Mouse (Mus musculus): ENCODE data around the gene Tbx1. TPM values are rescaled to one million over a fixed set of nuclear protein-coding genes. Genes with fewer than 3 reads are reported as not detected.

The Tbx1 gene
- polyA plus RNA-seq, 1 experiment, result 16.9 TPM

DNA sequence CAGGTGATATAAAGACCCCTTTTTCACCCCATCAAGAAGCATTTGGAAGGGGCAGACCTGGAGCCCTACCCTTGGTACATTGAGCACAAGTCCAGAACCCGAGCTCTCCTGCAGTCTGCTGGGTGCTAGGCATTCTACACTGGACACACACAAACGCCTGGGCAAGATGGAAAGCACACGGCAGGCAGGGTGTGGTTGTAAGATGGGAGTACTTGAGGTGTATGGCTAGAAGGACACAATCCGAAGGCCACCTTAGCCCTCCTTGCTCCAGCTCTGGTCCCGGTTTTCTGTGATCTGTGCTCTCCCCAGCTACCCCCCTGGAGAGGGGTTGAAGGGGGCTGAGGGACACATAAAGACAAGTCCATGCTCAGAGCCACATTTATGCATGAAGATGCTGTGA, 39.8 kb upstream of the Tbx1 start:
- peak overlapping the region; percentile 61 for H3K4me3 ChIP-seq
- no peaks in the 10 kb centered on the region for H3K36me3 ChIP-seq (ENCODE audit: control insufficient read depth, insufficient read depth)
- peak overlapping the region; percentile 5 for H3ac ChIP-seq (ENCODE audit: control insufficient read depth, insufficient read length)
- no peaks in the 10 kb centered on the region for H3K27me3 ChIP-seq (ENCODE audit: control insufficient read depth, insufficient read depth, insufficient read length)
- peaks cover 21% of the 10 kb centered on the region for H3K79me2 ChIP-seq (ENCODE audit: control insufficient read depth, insufficient read depth)
- TF ChIP-seq SRF (IDR thresholded peaks at IDR 0.05; ENCODE audit: control insufficient read depth, insufficient read length, low read depth) (no peak), E2F4 (IDR thresholded peaks at IDR 0.05; ENCODE audit: insufficient read depth) (no peak), USF1 (IDR thresholded peaks at IDR 0.05; ENCODE audit: low read depth) (no peak), POLR2AphosphoS2 (IDR thresholded peaks at IDR 0.05; ENCODE audit: insufficient read length, low read depth) (no peak), CEBPB (IDR thresholded peaks at IDR 0.05; ENCODE audit: insufficient read depth, poor library complexity, severe bottlenecking) (no peak), MYOG (IDR thresholded peaks at IDR 0.05; ENCODE audit: control insufficient read depth in 1 of 3, insufficient read depth in 1 of 3, insufficient read length in 2 of 3, low read depth in 2 of 3) (no peak), TCF12 (IDR thresholded peaks at IDR 0.05; ENCODE audit: insufficient read depth, poor library complexity, severe bottlenecking) (no peak), TCF3 (IDR thresholded peaks at IDR 0.05; ENCODE audit: insufficient read length, low read depth) (no peak), MAX (IDR thresholded peaks at IDR 0.05; ENCODE audit: low read depth) (no peak), POLR2A (IDR thresholded peaks at IDR 0.05; ENCODE audit: insufficient read length, low read depth) (no peak), MYOD1 (IDR thresholded peaks at IDR 0.05; ENCODE audit: control insufficient read depth in 1 of 3, insufficient read length in 2 of 3, low read depth in 2 of 3) (no peak)
- H3K4me2 ChIP-seq (ENCODE audit: low read depth), result peak overlapping the region; percentile 90

DNA sequence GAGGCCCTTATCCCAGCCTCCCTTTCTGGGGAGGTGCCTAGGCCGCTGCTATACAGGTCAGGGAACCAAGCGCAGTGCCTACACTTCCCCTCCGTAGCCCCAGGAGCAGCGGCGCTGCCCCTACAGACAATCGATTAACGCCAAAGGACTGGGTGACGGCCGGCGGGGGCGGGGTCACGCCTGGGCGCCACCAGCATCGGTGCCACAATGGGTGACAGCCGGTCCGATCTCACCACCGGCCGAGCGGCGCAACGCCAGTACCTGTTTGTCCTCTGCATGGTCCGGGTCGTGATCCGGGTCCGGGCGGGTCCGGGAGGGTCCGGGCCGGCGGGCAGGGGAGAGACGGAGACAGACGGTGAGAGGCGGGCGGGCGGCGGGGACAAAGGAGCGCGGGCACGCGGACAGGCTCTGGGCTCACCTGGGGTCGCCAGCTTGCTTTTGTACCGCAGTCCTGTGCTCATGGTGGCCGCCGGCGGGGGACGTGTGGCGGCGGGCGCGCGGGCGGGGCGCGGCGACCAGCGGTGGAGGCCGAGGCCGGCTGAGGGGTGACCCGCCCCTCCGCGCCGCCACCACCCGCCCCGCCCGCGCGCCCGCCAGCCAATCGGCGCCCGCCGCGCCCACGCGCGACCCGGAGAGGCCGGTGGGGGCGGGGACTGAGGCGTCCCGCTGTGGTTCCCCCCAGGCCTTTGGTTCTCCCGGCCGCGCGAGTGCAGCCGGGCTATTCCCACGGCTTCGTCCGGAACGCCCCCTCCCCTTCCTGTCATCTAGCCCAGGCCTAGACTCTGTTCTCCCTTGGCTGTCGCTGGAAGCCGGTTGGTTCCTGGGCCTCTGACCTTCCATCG, 39.1 kb upstream of the Tbx1 start, which contains the start of gene Sept5:
Gene Sept5, minus strand, starts transcription at position 565 of the 842 bp plus-strand sequence.
- H3K27me3 ChIP-seq (ENCODE audit: control insufficient read depth, insufficient read depth, insufficient read length), result no peaks in the 10 kb centered on the region
- H3K4me3 ChIP-seq, result peak within 1 kb of the TSS; percentile 61
- no peaks in the 10 kb centered on the region for H3K36me3 ChIP-seq (ENCODE audit: control insufficient read depth, insufficient read depth)
- TF ChIP-seq POLR2AphosphoS2 (IDR thresholded peaks at IDR 0.05; ENCODE audit: insufficient read length, low read depth), result peak; percentile 77
- peak; percentile 80 for TF ChIP-seq POLR2A (IDR thresholded peaks at IDR 0.05; ENCODE audit: insufficient read length, low read depth)
- no peak for TF ChIP-seq E2F4 (IDR thresholded peaks at IDR 0.05; ENCODE audit: insufficient read depth)
- H3K79me2 ChIP-seq (ENCODE audit: control insufficient read depth, insufficient read depth), result peaks cover 21% of the 10 kb centered on the region
- peak within 1 kb of the TSS; percentile 5 for H3ac ChIP-seq (ENCODE audit: control insufficient read depth, insufficient read length)
- peak within 1 kb of the TSS; percentile 90 for H3K4me2 ChIP-seq (ENCODE audit: low read depth)

DNA sequence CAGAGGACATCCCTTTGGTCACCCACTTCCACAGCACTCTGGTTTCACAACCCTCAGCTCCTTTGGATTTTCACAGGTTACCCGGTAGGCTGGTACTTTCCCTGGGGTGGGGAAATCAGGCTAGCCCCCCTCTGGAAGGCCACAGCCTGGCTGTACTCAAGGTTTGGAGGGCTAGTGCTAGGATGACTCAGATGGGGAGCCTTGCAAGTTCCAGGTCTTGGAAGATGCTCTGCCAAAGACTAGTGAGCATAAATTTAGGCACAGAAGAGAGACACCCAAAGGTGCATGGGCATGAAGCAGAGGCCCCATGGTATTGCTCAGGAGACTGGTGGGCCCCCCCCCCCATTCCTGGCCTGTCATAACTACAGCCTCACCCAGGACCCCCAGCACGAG, 38.5 kb upstream of the Tbx1 start:
- Histone ChIP-seq H3K4me2 (ENCODE audit: low read depth) (peak overlapping the region; percentile 90), H3K27me3 (ENCODE audit: control insufficient read depth, insufficient read depth, insufficient read length) (no peaks in the 10 kb centered on the region), H3K4me3 (peak overlapping the region; percentile 61), H3K36me3 (ENCODE audit: control insufficient read depth, insufficient read depth) (peaks cover 6% of the 10 kb centered on the region), H3K79me2 (ENCODE audit: control insufficient read depth, insufficient read depth) (peaks cover 21% of the 10 kb centered on the region), H3ac (ENCODE audit: control insufficient read depth, insufficient read length) (peak overlapping the region; percentile 5)
- TF ChIP-seq E2F4 (IDR thresholded peaks at IDR 0.05; ENCODE audit: insufficient read depth) (no peak), TCF12 (IDR thresholded peaks at IDR 0.05; ENCODE audit: insufficient read depth, poor library complexity, severe bottlenecking) (no peak), MYOD1 (IDR thresholded peaks at IDR 0.05; ENCODE audit: control insufficient read depth in 1 of 3, insufficient read length in 2 of 3, low read depth in 2 of 3) (no peak), MYOG (IDR thresholded peaks at IDR 0.05; ENCODE audit: control insufficient read depth in 1 of 3, insufficient read depth in 1 of 3, insufficient read length in 2 of 3, low read depth in 2 of 3) (no peak), POLR2A (IDR thresholded peaks at IDR 0.05; ENCODE audit: insufficient read length, low read depth) (no peak), TCF3 (IDR thresholded peaks at IDR 0.05; ENCODE audit: insufficient read length, low read depth) (no peak), USF1 (IDR thresholded peaks at IDR 0.05; ENCODE audit: low read depth) (no peak), MAX (IDR thresholded peaks at IDR 0.05; ENCODE audit: low read depth) (no peak), CEBPB (IDR thresholded peaks at IDR 0.05; ENCODE audit: insufficient read depth, poor library complexity, severe bottlenecking) (no peak)

DNA sequence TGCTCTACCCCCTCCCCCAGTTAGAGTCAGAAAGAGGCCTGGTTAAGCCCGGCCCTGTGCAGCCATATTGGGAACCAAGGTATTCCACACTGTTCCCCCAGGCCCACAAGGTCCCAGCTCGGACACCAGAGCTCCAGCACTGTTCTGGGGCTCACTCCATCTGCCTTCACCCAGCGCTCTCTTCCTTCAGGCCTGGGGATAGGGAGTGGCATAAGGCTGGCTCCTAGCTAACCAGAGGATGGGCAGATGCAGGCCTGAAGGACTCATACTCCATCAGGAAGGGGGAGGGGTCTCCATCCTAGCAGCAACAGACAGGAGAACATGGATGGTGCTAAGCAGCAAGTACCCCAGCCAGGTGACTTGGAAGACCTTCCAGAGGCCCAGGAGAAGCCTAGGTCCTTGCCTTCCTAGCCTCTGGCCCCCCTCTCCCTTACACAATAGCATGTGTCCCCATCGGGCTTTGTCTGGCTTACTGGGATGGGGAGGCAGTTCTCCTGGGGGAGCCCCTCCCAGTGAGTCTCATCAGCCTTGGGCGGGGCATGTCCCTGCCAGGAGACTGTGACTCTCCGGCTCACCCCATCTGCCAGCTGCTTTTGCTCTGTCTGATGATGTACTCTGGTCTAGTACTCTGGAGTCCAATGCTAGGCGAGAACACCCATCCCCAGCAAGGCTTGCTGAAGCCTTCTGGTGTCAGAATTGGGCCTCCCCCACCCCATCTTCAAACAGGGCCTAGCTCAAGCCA, 37.9 kb upstream of the Tbx1 start:
- Histone ChIP-seq H3K79me2 (ENCODE audit: control insufficient read depth, insufficient read depth) (peaks cover 21% of the 10 kb centered on the region), H3K4me2 (ENCODE audit: low read depth) (peak overlapping the region; percentile 90), H3K27me3 (ENCODE audit: control insufficient read depth, insufficient read depth, insufficient read length) (no peaks in the 10 kb centered on the region), H3ac (ENCODE audit: control insufficient read depth, insufficient read length) (peak overlapping the region; percentile 5), H3K36me3 (ENCODE audit: control insufficient read depth, insufficient read depth) (peaks cover 12% of the 10 kb centered on the region), H3K4me3 (peak overlapping the region; percentile 61)
- TF ChIP-seq CEBPB (IDR thresholded peaks at IDR 0.05; ENCODE audit: insufficient read depth, poor library complexity, severe bottlenecking), result no peak
- no peak for TF ChIP-seq E2F4 (IDR thresholded peaks at IDR 0.05; ENCODE audit: insufficient read depth)
- TF ChIP-seq MYOG (IDR thresholded peaks at IDR 0.05; ENCODE audit: control insufficient read depth in 1 of 3, insufficient read depth in 1 of 3, insufficient read length in 2 of 3, low read depth in 2 of 3), result no peak
- TF ChIP-seq USF1 (IDR thresholded peaks at IDR 0.05; ENCODE audit: low read depth), result no peak
- peak; percentile 15 for TF ChIP-seq POLR2AphosphoS2 (IDR thresholded peaks at IDR 0.05; ENCODE audit: insufficient read length, low read depth)
- no peak for TF ChIP-seq TCF3 (IDR thresholded peaks at IDR 0.05; ENCODE audit: insufficient read length, low read depth)
- TF ChIP-seq MYOD1 (IDR thresholded peaks at IDR 0.05; ENCODE audit: control insufficient read depth in 1 of 3, insufficient read length in 2 of 3, low read depth in 2 of 3), result peak in 1 of 3 experiments; percentile 13
- TF ChIP-seq MAX (IDR thresholded peaks at IDR 0.05; ENCODE audit: low read depth), result no peak
- no peak for TF ChIP-seq REST (IDR thresholded peaks at IDR 0.05; ENCODE audit: insufficient read depth, insufficient read length)
- no peak for TF ChIP-seq SRF (IDR thresholded peaks at IDR 0.05; ENCODE audit: control insufficient read depth, insufficient read length, low read depth)
- TF ChIP-seq POLR2A (IDR thresholded peaks at IDR 0.05; ENCODE audit: insufficient read length, low read depth), result peak; percentile 39
- TF ChIP-seq TCF12 (IDR thresholded peaks at IDR 0.05; ENCODE audit: insufficient read depth, poor library complexity, severe bottlenecking), result no peak
